Mouse (Mus musculus) liver, embryonic 14.5 days (tissue): ENCODE data around the gene Galnt4.

Source experiments
- CTCF ChIP-seq: IDR thresholded peaks from 2 replicates; pipeline ENCODE4 v1.5.1; 2016; ENCODE audit warnings: antibody characterized with exemption, low read depth, control low read depth
- EP300 ChIP-seq: IDR thresholded peaks from 2 replicates; pipeline ENCODE4 v1.6.1; 2016; ENCODE audit warnings: antibody characterized with exemption, low read depth

- TF ChIP-seq CTCF (no peak), EP300 (no peak)
These were observed 992 bp upstream of the Galnt4 start, which contains the start of gene Poc1b for GRCm38 (mm10) chr10:99106703-99107631.
